Mouse (Mus musculus): ENCODE results near the gene Osbpl9.

GRCm38 (mm10) chr4:109185616-109186405 is 16.3 kb downstream of the Osbpl9 start:
- no peak for TF ChIP-seq CTCF (IDR thresholded peaks at IDR 0.05; ENCODE audit: low read depth)
- TF ChIP-seq EP300 (optimal IDR thresholded peaks at IDR 0.05), result no peak

All from stomach, postnatal 0 days (tissue).